ENCODE assay signal across 14 mouse cellular contexts in the genomic region with DNA sequence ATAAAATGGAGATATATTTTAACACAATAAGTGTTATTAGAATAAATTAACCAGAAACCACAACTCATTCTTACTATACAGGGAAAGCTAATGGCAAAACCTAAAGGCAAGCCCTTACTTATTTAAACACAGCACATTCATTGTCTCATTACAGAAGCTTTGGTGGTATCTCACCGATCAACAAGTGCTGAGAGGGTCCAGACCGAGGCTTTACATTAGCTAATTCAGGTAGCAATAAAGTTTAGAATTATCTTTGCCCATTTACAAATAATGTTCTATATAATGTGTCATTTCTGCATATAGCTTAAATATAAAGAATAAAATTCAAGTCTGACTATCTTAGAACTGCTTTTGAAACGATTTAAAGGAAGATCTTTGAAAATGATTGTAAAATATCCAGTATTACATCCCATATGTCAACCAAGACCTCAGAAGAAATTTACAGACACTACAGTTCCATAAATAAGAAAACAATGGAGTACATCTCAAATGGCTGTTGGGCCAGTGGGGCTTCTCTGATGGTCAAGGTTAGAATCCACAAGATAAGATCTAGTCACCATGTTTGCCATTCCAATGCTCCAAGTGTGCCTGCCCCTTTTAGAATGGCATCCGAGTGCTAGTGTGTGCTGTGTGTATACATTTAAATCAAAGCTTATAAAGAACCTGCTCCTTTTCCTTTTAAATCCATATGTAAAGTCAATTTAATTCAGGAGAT. TPM values are rescaled to one million over a fixed set of nuclear protein-coding genes. Genes with fewer than 3 reads are reported as not detected.
DNase-seq lines count a peak whose midpoint lies in the region; ATAC-seq lines count a peak whose summit lies in the region.
"Had no signal": no experiment of that assay in that cellular context is flagged by ENCODE, and none has a peak within 500 bp of the region (broad histone marks: within the 10 kb centered on the region; RNA-seq: fewer than 3 reads in every experiment).

No protein-coding gene starts in this region.

- no peak overlapping the region for H3K27ac ChIP-seq in forebrain, embryonic 12.5 days
- no peak overlapping the region for H3K27ac ChIP-seq in forebrain, embryonic 14.5 days (ENCODE audit: low read depth, low read length)
- 0 out of 2 replicates have a peak overlapping the region, but pooled peaks have one; percentile 23 for H3K27ac ChIP-seq in embryonic facial prominence, embryonic 11.5 days (replicated peaks; ENCODE audit: low read depth, low read length)
- peak overlapping the region; percentile 51; the same call in 1 of the 2 replicates for H3K27ac ChIP-seq in hindbrain, embryonic 16.5 days (ENCODE audit: low read depth, low read length)
- H3K27ac ChIP-seq in midbrain, embryonic 16.5 days (ENCODE audit: low read length): peak overlapping the region; percentile 97
- no peak overlapping the region for H3K27ac ChIP-seq in kidney, embryonic 16.5 days (ENCODE audit: low read length)
- H3K27ac ChIP-seq in liver, embryonic 12.5 days: no peak overlapping the region
- H3K27ac ChIP-seq: heart, embryonic 15.5 days had no signal

- 0 out of 2 replicates have a peak overlapping the region, but pooled peaks have one; percentile 15 for H3K4me3 ChIP-seq in forebrain, embryonic 12.5 days (replicated peaks)
- H3K4me3 ChIP-seq in forebrain, embryonic 14.5 days (ENCODE audit: low read depth, low read length): no peak overlapping the region
- H3K4me3 ChIP-seq in embryonic facial prominence, embryonic 11.5 days (ENCODE audit: low read depth, low read length): peak overlapping the region; percentile 44
- peak overlapping the region; percentile 47 for H3K4me3 ChIP-seq in hindbrain, embryonic 16.5 days (ENCODE audit: low read length)
- peak overlapping the region; percentile 45 for H3K4me3 ChIP-seq in midbrain, embryonic 16.5 days (ENCODE audit: low read depth, low read length)
- no peak overlapping the region for H3K4me3 ChIP-seq in kidney, embryonic 16.5 days (ENCODE audit: low read length)
- H3K4me3 ChIP-seq in liver, embryonic 12.5 days: no peak overlapping the region
- H3K4me3 ChIP-seq: heart, embryonic 15.5 days had no signal

- peaks cover 75% of the 10 kb centered on the region for H3K27me3 ChIP-seq in forebrain, embryonic 12.5 days
- peaks cover 72% of the 10 kb centered on the region for H3K27me3 ChIP-seq in forebrain, embryonic 14.5 days (replicated peaks; ENCODE audit: control insufficient read depth, insufficient read depth, low read length)
- H3K27me3 ChIP-seq in embryonic facial prominence, embryonic 11.5 days (ENCODE audit: control insufficient read depth, insufficient read depth, low read length): peaks cover 2% of the 10 kb centered on the region; the same call in 1 of the 2 replicates
- H3K27me3 ChIP-seq in hindbrain, embryonic 16.5 days (replicated peaks; ENCODE audit: control insufficient read depth, insufficient read depth, low read length): no peaks in the 10 kb centered on the region
- H3K27me3 ChIP-seq in midbrain, embryonic 16.5 days (ENCODE audit: control insufficient read depth, insufficient read depth, low read depth, low read length): no peaks in the 10 kb centered on the region
- peaks cover 61% of the 10 kb centered on the region for H3K27me3 ChIP-seq in kidney, embryonic 16.5 days (ENCODE audit: insufficient read depth, low read length)
- H3K27me3 ChIP-seq in liver, embryonic 12.5 days (replicated peaks): peaks cover 74% of the 10 kb centered on the region
- H3K27me3 ChIP-seq: Patski had no signal

- no peak overlapping the region for H3K9ac ChIP-seq in forebrain, embryonic 12.5 days
- no peak overlapping the region for H3K9ac ChIP-seq in forebrain, embryonic 14.5 days (ENCODE audit: low read length)
- peak overlapping the region; percentile 55 for H3K9ac ChIP-seq in embryonic facial prominence, embryonic 11.5 days (replicated peaks; ENCODE audit: low read length)
- peak overlapping the region; percentile 30; the same call in 1 of the 2 replicates for H3K9ac ChIP-seq in hindbrain, embryonic 16.5 days (ENCODE audit: low read depth, low read length)
- peak overlapping the region; percentile 59 for H3K9ac ChIP-seq in midbrain, embryonic 16.5 days (ENCODE audit: low read depth, low read length)
- H3K9ac ChIP-seq in kidney, embryonic 16.5 days (replicated peaks; ENCODE audit: low read length): no peak overlapping the region
- H3K9ac ChIP-seq in liver, embryonic 12.5 days: no peak overlapping the region
- H3K9ac ChIP-seq: heart, embryonic 15.5 days had no signal

- WGBS in forebrain, embryonic 12.5 days: 44% methylated on average over 4 of the region's 4 CpGs
- WGBS in forebrain, embryonic 14.5 days: 40% methylated on average over 4 of the region's 4 CpGs
- WGBS in embryonic facial prominence, embryonic 11.5 days: 30% methylated on average over 4 of the region's 4 CpGs
- WGBS in hindbrain, embryonic 16.5 days: 46% methylated on average over 4 of the region's 4 CpGs
- WGBS in midbrain, embryonic 16.5 days: 41% methylated on average over 4 of the region's 4 CpGs
- 70% methylated on average over 4 of the region's 4 CpGs for WGBS in kidney, embryonic 16.5 days
- WGBS in liver, embryonic 12.5 days (ENCODE audit: insufficient replicate concordance): 64% methylated on average over 4 of the region's 4 CpGs

- no peak for DNase-seq in forebrain, embryonic 14.5 days (ENCODE audit: low spot score)
- peak; percentile 37 for DNase-seq in embryonic facial prominence, embryonic 11.5 days (ENCODE audit: low spot score)
- no peak for DNase-seq in urinary bladder, adult 18-20 months (ENCODE audit: low spot score in 2 of 2)
- DNase-seq: adrenal gland, postnatal 36 days; kidney, postnatal 10 days; right cerebral cortex, adult 18-20 months; thymus, postnatal 36 days had no signal

- H3K9me3 ChIP-seq in forebrain, embryonic 12.5 days: no peaks in the 10 kb centered on the region
- no peaks in the 10 kb centered on the region for H3K9me3 ChIP-seq in forebrain, embryonic 14.5 days (replicated peaks; ENCODE audit: control insufficient read depth, low read length)
- H3K9me3 ChIP-seq in embryonic facial prominence, embryonic 11.5 days (replicated peaks; ENCODE audit: control insufficient read depth, low read length): no peaks in the 10 kb centered on the region
- no peaks in the 10 kb centered on the region for H3K9me3 ChIP-seq in hindbrain, embryonic 16.5 days (ENCODE audit: control insufficient read depth, low read length)
- H3K9me3 ChIP-seq in midbrain, embryonic 16.5 days (replicated peaks; ENCODE audit: control insufficient read depth, low read length, poor library complexity, severe bottlenecking): no peaks in the 10 kb centered on the region
- H3K9me3 ChIP-seq in kidney, embryonic 16.5 days (ENCODE audit: low read length): no peaks in the 10 kb centered on the region
- no peaks in the 10 kb centered on the region for H3K9me3 ChIP-seq in liver, embryonic 12.5 days (replicated peaks)
- H3K9me3 ChIP-seq: heart, embryonic 15.5 days had no signal

- H3K4me2 ChIP-seq in forebrain, embryonic 12.5 days: no peak overlapping the region
- no peak overlapping the region for H3K4me2 ChIP-seq in forebrain, embryonic 14.5 days (ENCODE audit: low read length)
- H3K4me2 ChIP-seq in embryonic facial prominence, embryonic 11.5 days (ENCODE audit: low read depth, low read length): peak overlapping the region; percentile 24
- peak overlapping the region; percentile 85 for H3K4me2 ChIP-seq in hindbrain, embryonic 16.5 days (ENCODE audit: low read length)
- peak overlapping the region; percentile 80 for H3K4me2 ChIP-seq in midbrain, embryonic 16.5 days (ENCODE audit: low read length)
- H3K4me2 ChIP-seq in kidney, embryonic 16.5 days (replicated peaks; ENCODE audit: low read depth, low read length): no peak overlapping the region
- no peak overlapping the region for H3K4me2 ChIP-seq in liver, embryonic 12.5 days
- H3K4me2 ChIP-seq: heart, embryonic 15.5 days had no signal

- peaks cover 58% of the 10 kb centered on the region for H3K4me1 ChIP-seq in forebrain, embryonic 12.5 days
- peaks cover 18% of the 10 kb centered on the region for H3K4me1 ChIP-seq in forebrain, embryonic 14.5 days (ENCODE audit: control insufficient read depth, insufficient read depth, low read length)
- no peaks in the 10 kb centered on the region for H3K4me1 ChIP-seq in embryonic facial prominence, embryonic 11.5 days (ENCODE audit: control insufficient read depth, insufficient read depth, low read length)
- peaks cover 10% of the 10 kb centered on the region for H3K4me1 ChIP-seq in hindbrain, embryonic 16.5 days (ENCODE audit: control insufficient read depth, insufficient read depth, low read depth, low read length)
- H3K4me1 ChIP-seq in midbrain, embryonic 16.5 days (ENCODE audit: control insufficient read depth, insufficient read depth, low read length): peaks cover 26% of the 10 kb centered on the region
- H3K4me1 ChIP-seq in kidney, embryonic 16.5 days (ENCODE audit: insufficient read depth, low read length): peaks cover 30% of the 10 kb centered on the region
- peaks cover 27% of the 10 kb centered on the region for H3K4me1 ChIP-seq in liver, embryonic 12.5 days

- no peak for ATAC-seq in forebrain, embryonic 12.5 days (ENCODE audit: low FRiP score)
- no peak for ATAC-seq in forebrain, embryonic 14.5 days
- ATAC-seq in embryonic facial prominence, embryonic 11.5 days (replicated peaks; ENCODE audit: insufficient number of reproducible peaks, low FRiP score, low TSS enrichment, low read depth): no peak
- ATAC-seq in hindbrain, embryonic 16.5 days: no peak
- no peak for ATAC-seq in midbrain, embryonic 16.5 days
- no peak for ATAC-seq in kidney, embryonic 16.5 days (ENCODE audit: low FRiP score, low TSS enrichment)
- ATAC-seq in liver, embryonic 12.5 days: no peak
- ATAC-seq: Patski had no signal

- no peaks in the 10 kb centered on the region for H3K36me3 ChIP-seq in forebrain, embryonic 12.5 days (replicated peaks)
- H3K36me3 ChIP-seq in forebrain, embryonic 14.5 days (ENCODE audit: control insufficient read depth, insufficient read depth, low read length): no peaks in the 10 kb centered on the region
- H3K36me3 ChIP-seq in embryonic facial prominence, embryonic 11.5 days (replicated peaks; ENCODE audit: control insufficient read depth, insufficient read depth, low read depth, low read length): no peaks in the 10 kb centered on the region
- H3K36me3 ChIP-seq in hindbrain, embryonic 16.5 days (ENCODE audit: control insufficient read depth, insufficient read depth, low read length): no peaks in the 10 kb centered on the region
- H3K36me3 ChIP-seq in midbrain, embryonic 16.5 days (ENCODE audit: control insufficient read depth, insufficient read depth, low read length): no peaks in the 10 kb centered on the region
- no peaks in the 10 kb centered on the region for H3K36me3 ChIP-seq in kidney, embryonic 16.5 days (ENCODE audit: insufficient read depth, low read length)
- no peaks in the 10 kb centered on the region for H3K36me3 ChIP-seq in liver, embryonic 12.5 days
- H3K36me3 ChIP-seq: heart, embryonic 15.5 days had no signal

RNA-seq across cellular contexts. Expression of a gene that starts 3.1 kb away (rescaled TPM):
- 27.4 and 34.9 TPM in 2 replicates for polyA plus RNA-seq in forebrain, embryonic 12.5 days (2016; fragmentation: Nextera tagmentation; extraction: Ambion mirVana)
- polyA plus RNA-seq in forebrain, embryonic 14.5 days (2014; fragmentation: Nextera tagmentation; extraction: Ambion mirVana): 18.2 and 20.6 TPM in 2 replicates
- 68.3 and 76.1 TPM in 2 replicates for polyA plus RNA-seq in embryonic facial prominence, embryonic 11.5 days (2014; fragmentation: Nextera tagmentation; extraction: Ambion mirVana)
- polyA plus RNA-seq in hindbrain, embryonic 16.5 days (2015; fragmentation: Nextera tagmentation; extraction: Ambion mirVana): 160 TPM in 2 replicates
- polyA plus RNA-seq in midbrain, embryonic 16.5 days (2015; fragmentation: Nextera tagmentation; extraction: Ambion mirVana): 136 and 156 TPM in 2 replicates
- 0.37 TPM in 2 replicates for polyA plus RNA-seq in kidney, embryonic 16.5 days (2015; fragmentation: Nextera tagmentation; extraction: Ambion mirVana)
- 0.20 and 0.26 TPM in 2 replicates for polyA plus RNA-seq in liver, embryonic 12.5 days (2016; fragmentation: Nextera tagmentation; extraction: Ambion mirVana)

Comparison
In these comparisons a context has a peak if more than half of its experiments do, and no peak if none do; other contexts are left out.
1. H3K4me3 ChIP-seq: peak in forebrain, embryonic 12.5 days (single experiment), embryonic facial prominence, embryonic 11.5 days (single experiment), hindbrain, embryonic 16.5 days (single experiment) and midbrain, embryonic 16.5 days (single experiment); none in forebrain, embryonic 14.5 days (single experiment), kidney, embryonic 16.5 days (single experiment) and liver, embryonic 12.5 days (single experiment).
2. H3K27ac ChIP-seq: peak in embryonic facial prominence, embryonic 11.5 days (single experiment), hindbrain, embryonic 16.5 days (single experiment) and midbrain, embryonic 16.5 days (single experiment); none in forebrain, embryonic 12.5 days (single experiment), forebrain, embryonic 14.5 days (single experiment), kidney, embryonic 16.5 days (single experiment) and liver, embryonic 12.5 days (single experiment).
3. H3K4me2 ChIP-seq: peak in embryonic facial prominence, embryonic 11.5 days (single experiment), hindbrain, embryonic 16.5 days (single experiment) and midbrain, embryonic 16.5 days (single experiment); none in forebrain, embryonic 12.5 days (single experiment), forebrain, embryonic 14.5 days (single experiment), kidney, embryonic 16.5 days (single experiment) and liver, embryonic 12.5 days (single experiment).
4. H3K9ac ChIP-seq: peak in embryonic facial prominence, embryonic 11.5 days (single experiment), hindbrain, embryonic 16.5 days (single experiment) and midbrain, embryonic 16.5 days (single experiment); none in forebrain, embryonic 12.5 days (single experiment), forebrain, embryonic 14.5 days (single experiment), kidney, embryonic 16.5 days (single experiment) and liver, embryonic 12.5 days (single experiment).
5. RNA of a gene that starts 3.1 kb away (polyA plus RNA-seq): 160 TPM in hindbrain, embryonic 16.5 days, 136 to 156 TPM in midbrain, embryonic 16.5 days, 68.3 to 76.1 TPM in embryonic facial prominence, embryonic 11.5 days, 27.4 to 34.9 TPM in forebrain, embryonic 12.5 days and 18.2 to 20.6 TPM in forebrain, embryonic 14.5 days; 0.37 TPM in kidney, embryonic 16.5 days and 0.20 to 0.26 TPM in liver, embryonic 12.5 days; every median in the first group is over 10 times any median in the second.